Mouse (Mus musculus) leukemia stem cell, adult 10-12 weeks (primary cell): Measurements from ENCODE around the gene Dguok. TPM values are rescaled to one million over a fixed set of nuclear protein-coding genes. Genes with fewer than 3 reads are reported as not detected.

ENCODE experiments used
- polyA plus RNA-seq: library from polyadenylated mRNA; stranded (reverse); fragments of >175 nt; gene quantifications from 2 replicates; pipeline ENCODE4 v1.2.3, GENCODE M21; 2012; ENCODE audit warnings: low replicate concordance

Dguok gene
- 6.0 and 15.2 TPM in 2 replicates for polyA plus RNA-seq

DNA sequence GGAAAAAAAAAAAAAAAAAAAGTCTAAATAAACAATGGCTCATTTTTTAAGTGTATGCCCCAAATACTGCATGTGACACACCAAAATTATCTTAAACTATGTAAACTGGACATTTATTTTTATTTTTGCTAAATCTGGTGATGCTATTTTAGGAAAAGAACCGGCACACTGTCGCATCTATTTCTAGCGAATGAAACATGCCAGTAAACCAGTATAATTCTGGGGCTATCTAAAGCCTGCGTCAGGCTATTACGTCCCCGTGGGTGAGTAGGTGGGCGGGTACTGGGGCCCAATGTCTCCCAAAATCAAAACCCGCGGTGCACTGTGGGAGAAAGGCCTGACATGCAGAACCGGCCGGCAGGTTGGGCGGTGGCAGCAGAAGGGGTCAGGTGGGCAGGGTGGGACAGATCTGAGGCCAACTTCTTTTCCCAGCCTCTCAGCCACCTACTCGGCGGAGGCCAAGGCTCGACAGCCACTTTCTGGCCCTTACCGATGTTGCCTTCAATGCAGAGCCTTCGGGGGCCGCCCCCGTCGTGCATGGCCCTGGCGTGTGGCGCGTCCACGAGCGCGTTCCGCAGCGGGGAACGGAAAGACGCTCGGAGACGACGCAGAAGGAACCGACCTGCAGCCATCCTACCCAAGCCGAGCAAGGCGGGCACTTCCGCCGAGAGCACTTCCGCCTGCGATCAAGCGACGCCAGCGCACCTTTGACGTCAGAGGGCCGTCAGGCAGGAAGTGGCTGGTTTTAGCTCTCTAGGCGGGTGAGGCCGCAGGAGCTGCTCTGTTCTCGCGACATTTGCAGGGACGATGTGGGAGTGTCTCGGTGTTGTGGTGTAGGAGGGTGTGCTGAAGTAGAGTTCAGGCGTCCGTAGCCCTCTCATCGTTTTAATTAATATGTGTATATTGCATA is at the start of gene Dguok:
Dguok (minus strand) TSS at position 712 of the 910 bp plus-strand sequence.

DNA sequence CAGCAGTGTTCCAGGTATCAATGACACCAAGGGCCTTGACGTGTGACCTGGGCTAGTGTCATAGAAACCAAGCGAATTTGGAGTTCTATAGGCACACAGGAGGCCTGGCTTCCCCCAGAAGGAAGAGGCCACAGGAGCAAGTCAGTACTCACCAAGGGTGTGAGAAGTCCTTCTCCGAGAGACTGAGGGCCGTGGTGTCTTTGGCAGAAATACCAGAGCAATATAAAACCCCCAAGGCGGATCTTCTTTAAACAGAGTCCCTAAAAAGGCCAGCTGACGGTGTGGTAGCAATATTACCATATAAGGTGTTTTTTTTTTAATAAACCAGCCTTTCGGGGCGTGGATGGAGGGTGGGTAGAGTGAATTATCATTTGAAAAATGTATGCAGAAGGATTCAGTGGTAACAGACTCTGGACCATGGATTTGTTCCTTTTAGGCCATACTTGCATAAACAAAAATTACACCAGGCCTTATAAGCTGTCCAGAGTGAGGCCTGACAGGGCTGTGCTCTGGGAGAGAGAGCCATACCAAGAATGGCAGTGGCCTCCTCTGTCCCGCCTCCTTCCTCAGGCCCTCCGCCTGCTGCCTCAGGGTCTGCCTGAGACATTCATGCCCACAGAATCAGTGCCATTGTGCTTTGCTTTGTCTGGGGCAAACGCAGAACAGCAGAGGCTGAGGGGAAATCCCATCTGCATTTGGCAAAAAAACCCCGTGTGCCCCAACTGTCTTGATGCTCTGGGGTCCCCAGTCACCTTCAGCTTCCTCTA is 29.4 kb upstream of the Dguok start, which contains the start of gene Actg2:
Actg2 (minus strand) TSS at position 238 of the 767 bp plus-strand sequence.

DNA sequence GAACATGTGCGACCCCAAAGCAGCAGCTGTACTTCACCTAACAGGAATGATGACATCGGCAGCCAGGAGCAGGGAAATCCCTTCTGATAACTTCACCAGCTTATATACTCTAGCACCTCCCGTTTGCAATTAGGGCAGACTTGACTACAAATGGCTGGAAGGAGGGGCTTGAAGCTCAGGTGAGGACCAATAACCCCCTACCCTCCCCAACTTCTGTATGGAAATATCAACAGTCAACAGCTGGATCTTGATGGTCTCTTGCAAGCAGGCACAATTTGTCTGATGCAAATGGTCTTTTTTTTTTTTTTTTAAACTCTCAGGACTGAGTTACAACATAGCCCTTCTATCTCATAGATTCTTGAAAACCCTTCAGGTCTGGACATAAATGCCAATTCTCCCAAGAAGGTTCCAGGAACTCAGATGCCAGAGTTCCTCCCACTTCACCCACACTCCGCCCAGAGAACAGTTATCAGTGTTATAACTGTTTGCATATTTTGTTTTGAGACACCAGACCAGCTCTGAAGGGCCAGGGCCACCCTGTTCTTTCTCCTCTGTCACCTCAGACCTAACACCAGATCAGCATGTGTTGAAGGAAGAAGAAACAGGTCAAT is 47.6 kb downstream of the Dguok start, which contains the start of gene Tet3:
Tet3 (minus strand) TSS at position 51 of the 611 bp plus-strand sequence.

Other genes starting within 250 kb of the Dguok start
- gene Mthfd2, start 181.1 kb downstream of the Dguok start, polyA plus RNA-seq, result 19.7 and 68.0 TPM in 2 replicates
- gene Mob1a, start 181.0 kb downstream of the Dguok start, polyA plus RNA-seq, result 120 and 147 TPM in 2 replicates
- gene Bola3, start 157.8 kb downstream of the Dguok start, polyA plus RNA-seq, result 44.1 and 110 TPM in 2 replicates
- 22.8 and 89.4 TPM in 2 replicates for gene Tet3, start 47.9 kb downstream of the Dguok start, polyA plus RNA-seq
- not detected in 2 replicates for gene Actg2, start 29.3 kb upstream of the Dguok start, polyA plus RNA-seq
- 0.55 and 2.0 TPM in 2 replicates for gene Stambp, start 65.8 kb upstream of the Dguok start, polyA plus RNA-seq
- gene Clec4f, start 149.2 kb upstream of the Dguok start, polyA plus RNA-seq, result not detected in 2 replicates
- 0.15 and 0.23 TPM in 2 replicates for gene Cd207, start 170.9 kb upstream of the Dguok start, polyA plus RNA-seq
- gene Vax2, start 204.3 kb upstream of the Dguok start, polyA plus RNA-seq, result 0.19 and 0.24 TPM in 2 replicates
- gene Atp6v1b1, start 236.0 kb upstream of the Dguok start, polyA plus RNA-seq, result not detected in 2 replicates